In the genomic region with DNA sequence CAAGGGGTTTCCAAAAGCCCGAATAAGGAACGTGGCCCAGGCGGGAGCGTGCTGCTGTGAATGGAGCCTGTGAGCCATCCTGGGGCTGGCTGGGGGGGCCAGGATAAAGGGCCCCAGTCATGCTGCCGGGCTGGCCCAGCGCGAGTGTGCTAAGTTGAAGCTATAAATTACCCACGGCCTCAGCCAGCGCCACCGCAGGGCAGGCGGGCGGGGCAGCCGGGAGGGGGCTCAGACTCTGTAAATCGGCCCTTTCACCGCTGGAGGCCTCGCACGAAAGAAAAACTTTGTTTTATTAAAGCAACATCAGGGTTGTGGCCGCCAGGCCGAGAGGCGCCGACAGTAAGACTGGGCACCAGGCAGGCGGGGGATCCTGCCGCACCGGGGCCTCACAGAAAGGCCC, we compare ENCODE assay signal across 9 mouse cellular contexts. TPM values are rescaled to one million over a fixed set of nuclear protein-coding genes. Genes with fewer than 3 reads are reported as not detected.
A peak's percentile ranks its signal among the peaks of the same experiment; 100 is the strongest.
DNase-seq lines count a peak whose midpoint lies in the region; ATAC-seq and TF ChIP-seq lines count a peak whose summit lies in the region.
"Had no signal": no experiment of that assay in that cellular context is flagged by ENCODE, and none has a peak within 500 bp of the region (broad histone marks: within the 10 kb centered on the region; RNA-seq: fewer than 3 reads in every experiment).

No protein-coding gene starts in this region.

- H3K4me3 ChIP-seq in heart, adult 2 months, result no peak overlapping the region
- H3K4me3 ChIP-seq in hindbrain, embryonic 13.5 days, result no peak overlapping the region
- H3K4me3 ChIP-seq in midbrain, embryonic 10.5 days, result peak overlapping the region; percentile 36
- H3K4me3 ChIP-seq: myocyte had no signal

- TF ChIP-seq POLR2A in heart, adult 2 months (IDR thresholded peaks at IDR 0.05; ENCODE audit: insufficient read depth, low read depth, low read length), result no peak

- peak overlapping the region; percentile 15; the same call in 1 of the 2 replicates for H3K4me2 ChIP-seq in hindbrain, embryonic 13.5 days

- H3K27me3 ChIP-seq in heart, adult 2 months (ENCODE audit: control insufficient read depth, insufficient read depth, low read length), result no peaks in the 10 kb centered on the region
- peaks cover 97% of the 10 kb centered on the region for H3K27me3 ChIP-seq in hindbrain, embryonic 13.5 days
- peaks cover 100% of the 10 kb centered on the region for H3K27me3 ChIP-seq in midbrain, embryonic 10.5 days (ENCODE audit: low read depth, poor library complexity, severe bottlenecking)

- no peak for DNase-seq in heart, adult 2 months
- no peak for DNase-seq in heart, adult 8-10 months (ENCODE audit: low spot score)
- DNase-seq in embryo, embryonic 11 days, result peak; percentile 85
- peak; percentile 60 for DNase-seq in midbrain, embryonic 10.5 days (ENCODE audit: low spot score)
- no peak for DNase-seq in testis, postnatal 10 days (ENCODE audit: low spot score)
- no peak for DNase-seq in gastrocnemius, postnatal 10 days
- no peak for DNase-seq in ovary, adult 18-20 months (ENCODE audit: low spot score)

- H3K4me1 ChIP-seq in heart, adult 2 months (ENCODE audit: control insufficient read depth, insufficient read depth, low read length), result peaks cover 16% of the 10 kb centered on the region
- H3K4me1 ChIP-seq in hindbrain, embryonic 13.5 days (replicated peaks), result peaks cover 78% of the 10 kb centered on the region
- peaks cover 88% of the 10 kb centered on the region for H3K4me1 ChIP-seq in midbrain, embryonic 10.5 days

- H3K36me3 ChIP-seq in heart, adult 2 months (ENCODE audit: control insufficient read depth, insufficient read depth, low read length), result no peaks in the 10 kb centered on the region
- no peaks in the 10 kb centered on the region for H3K36me3 ChIP-seq in hindbrain, embryonic 13.5 days
- no peaks in the 10 kb centered on the region for H3K36me3 ChIP-seq in midbrain, embryonic 10.5 days

- 0 out of 2 replicates have a peak, but pooled peaks have one; percentile 2 for TF ChIP-seq CTCF in heart, adult 2 months (IDR thresholded peaks at IDR 0.05)

- WGBS in heart, adult 2 months, result 32% methylated on average over 24 of the region's 24 CpGs
- 3% methylated on average over 24 of the region's 24 CpGs for WGBS in hindbrain, embryonic 13.5 days
- WGBS in midbrain, embryonic 10.5 days, result 3% methylated on average over 24 of the region's 24 CpGs

- no peak overlapping the region; the same call in 1 of the 2 replicates for H3K27ac ChIP-seq in heart, adult 2 months
- H3K27ac ChIP-seq in hindbrain, embryonic 13.5 days, result peak overlapping the region; percentile 81
- H3K27ac ChIP-seq in midbrain, embryonic 10.5 days (replicated peaks), result peak overlapping the region; percentile 84

- H3K9me3 ChIP-seq in hindbrain, embryonic 13.5 days, result no peaks in the 10 kb centered on the region
- H3K9me3 ChIP-seq in midbrain, embryonic 10.5 days (replicated peaks), result no peaks in the 10 kb centered on the region

- no peak for TF ChIP-seq EP300 in heart, adult 2 months (IDR thresholded peaks at IDR 0.05; ENCODE audit: insufficient read depth, low read depth, low read length)

- no peaks in the 10 kb centered on the region for H3K79me2 ChIP-seq in heart, adult 2 months (replicated peaks; ENCODE audit: control insufficient read depth, insufficient read depth, low read length)

- intact Hi-C loops in heart, adult 2 months (cut with DNase I), result no loop called here

- no peak for ATAC-seq in hindbrain, embryonic 13.5 days (ENCODE audit: low FRiP score)

- H3K9ac ChIP-seq in heart, adult 2 months (ENCODE audit: low read depth, low read length), result no peak overlapping the region
- peak overlapping the region; percentile 39; the same call in 1 of the 2 replicates for H3K9ac ChIP-seq in hindbrain, embryonic 13.5 days

RNA-seq across cellular contexts. Expression of a gene that starts 29.1 kb away (rescaled TPM):
- 10 to 100 TPM in 1 of 2 experiments, 1 to 10 TPM in 1; 8.6 to 10.1 TPM for total RNA-seq in heart, adult 2 months (2021)
- polyA plus RNA-seq in heart, adult 2 months (2012; rRNA removed), result 15.1 and 15.4 TPM in 2 replicates
- 10 to 100 TPM in 2 of 4 experiments, 1 to 10 TPM in 2; 5.7 to 10.7 (median 9.3) TPM for total RNA-seq in heart, adult 8-10 months (2022)
- 41.1 and 45.7 TPM in 2 replicates for polyA plus RNA-seq in hindbrain, embryonic 13.5 days (2015; fragmentation: Nextera tagmentation; extraction: Ambion mirVana)
- 68.3 and 72.7 TPM in 2 replicates for polyA plus RNA-seq in midbrain, embryonic 10.5 days (2016; fragmentation: Nextera tagmentation; extraction: Ambion mirVana)
- 1 to 10 TPM; 1.9 to 2.7 TPM for total RNA-seq in gastrocnemius, postnatal 10 days (2021)

RNA-seq across cellular contexts. Expression of a gene that starts 34.2 kb away (rescaled TPM):
- 10 to 100 TPM; 19.3 to 21.8 TPM for total RNA-seq in heart, adult 2 months (2021)
- polyA plus RNA-seq in heart, adult 2 months (2012; rRNA removed), result 40.1 and 49.0 TPM in 2 replicates
- total RNA-seq in heart, adult 8-10 months (2022), result 10 to 100 TPM; 20.4 to 22.2 (median 21.9) TPM
- 28.2 and 28.7 TPM in 2 replicates for polyA plus RNA-seq in hindbrain, embryonic 13.5 days (2015; fragmentation: Nextera tagmentation; extraction: Ambion mirVana)
- 38.2 and 46.0 TPM in 2 replicates for polyA plus RNA-seq in midbrain, embryonic 10.5 days (2016; fragmentation: Nextera tagmentation; extraction: Ambion mirVana)
- 10 to 100 TPM; 16.0 to 17.7 TPM for total RNA-seq in gastrocnemius, postnatal 10 days (2021)

RNA-seq across cellular contexts. Expression of a gene that starts 34.5 kb away (rescaled TPM):
- total RNA-seq in heart, adult 2 months (2021), result 1 to 10 TPM; 1.4 to 3.1 TPM
- 1.8 and 2.6 TPM in 2 replicates for polyA plus RNA-seq in heart, adult 2 months (2012; rRNA removed)
- 1 to 10 TPM; 1.6 to 3.1 (median 2.1) TPM for total RNA-seq in heart, adult 8-10 months (2022)
- 48.8 and 57.0 TPM in 2 replicates for polyA plus RNA-seq in hindbrain, embryonic 13.5 days (2015; fragmentation: Nextera tagmentation; extraction: Ambion mirVana)
- 317 and 336 TPM in 2 replicates for polyA plus RNA-seq in midbrain, embryonic 10.5 days (2016; fragmentation: Nextera tagmentation; extraction: Ambion mirVana)
- total RNA-seq in gastrocnemius, postnatal 10 days (2021), result 10 to 100 TPM; 15.7 to 19.8 TPM

RNA-seq across cellular contexts. Expression of a gene that starts 40.0 kb away (rescaled TPM):
- total RNA-seq in heart, adult 2 months (2021), result 10 to 100 TPM; 10.6 to 12.7 TPM
- polyA plus RNA-seq in heart, adult 2 months (2012; rRNA removed), result 7.7 and 13.8 TPM in 2 replicates
- 10 to 100 TPM in 2 of 4 experiments, 1 to 10 TPM in 2; 8.8 to 12.0 (median 10.6) TPM for total RNA-seq in heart, adult 8-10 months (2022)
- polyA plus RNA-seq in hindbrain, embryonic 13.5 days (2015; fragmentation: Nextera tagmentation; extraction: Ambion mirVana), result 126 and 130 TPM in 2 replicates
- polyA plus RNA-seq in midbrain, embryonic 10.5 days (2016; fragmentation: Nextera tagmentation; extraction: Ambion mirVana), result 309 and 347 TPM in 2 replicates
- total RNA-seq in gastrocnemius, postnatal 10 days (2021), result 10 to 100 TPM; 17.9 to 24.6 TPM

Comparison
In these comparisons a context has a peak if more than half of its experiments do, and no peak if none do; other contexts are left out.
1. DNase-seq: peak in embryo, embryonic 11 days (single experiment) and midbrain, embryonic 10.5 days (single experiment); none in heart, adult 2 months (0 of 2), heart, adult 8-10 months (single experiment), testis, postnatal 10 days (single experiment), gastrocnemius, postnatal 10 days (single experiment) and ovary, adult 18-20 months (single experiment).
2. RNA of a gene that starts 34.5 kb away (total RNA-seq): 15.7 to 19.8 TPM in gastrocnemius, postnatal 10 days; 1.4 to 3.1 TPM in heart, adult 2 months and 1.6 to 3.1 TPM in heart, adult 8-10 months; every median in the first group is over 4 times any median in the second.